Mouse (Mus musculus) lung, postnatal 0 days (tissue): ENCODE results near the gene Zwilch. TPM values are rescaled to one million over a fixed set of nuclear protein-coding genes. Genes with fewer than 3 reads are reported as not detected.

Experiments
- ATAC-seq: fragments of 200-750 bp; cut with Nextera tagmentation; 2 replicates; pipeline ENCODE4 v1.8.0; 2017; ENCODE audit warnings: moderate library complexity
- DNase-seq: peaks from one replicate; pipeline ENCODE4 v3.0.0-alpha.2; 2016; ENCODE audit warnings: low spot score
- H3K27ac ChIP-seq: fragments of 300-500 bp; sonication (generic); 2 replicates; pipeline ENCODE4 v1.5.1; 2014; ENCODE audit warnings: antibody characterized with exemption, mild to moderate bottlenecking, low read length, mixed read lengths
- H3K27me3 ChIP-seq: fragments of 300-500 bp; sonication (generic); replicated peaks from 2 replicates; pipeline ENCODE4 v1.6.1; 2014; ENCODE audit warnings: low read length, mixed read lengths; ENCODE audit not compliant: insufficient read depth
- H3K36me3 ChIP-seq: fragments of 300-500 bp; sonication (generic); 2 replicates; pipeline ENCODE4 v1.6.1; 2014; ENCODE audit warnings: low read length, mixed read lengths; ENCODE audit not compliant: insufficient read depth
- H3K4me1 ChIP-seq: fragments of 300-500 bp; sonication (generic); 2 replicates; pipeline ENCODE4 v1.6.1; 2014; ENCODE audit warnings: antibody characterized with exemption, low read depth, low read length, mixed read lengths; ENCODE audit not compliant: insufficient read depth
- H3K4me2 ChIP-seq: fragments of 300-500 bp; sonication (generic); replicated peaks from 2 replicates; pipeline ENCODE4 v1.6.1; 2014; ENCODE audit warnings: low read depth, mild to moderate bottlenecking, low read length, moderate library complexity, mixed read lengths
- H3K4me3 ChIP-seq: fragments of 300-500 bp; sonication (generic); 2 replicates; pipeline ENCODE4 v1.5.1; 2014; ENCODE audit warnings: low read depth, low read length
- H3K9ac ChIP-seq: fragments of 300-500 bp; sonication (generic); replicated peaks from 2 replicates; pipeline ENCODE4 v1.6.1; 2014; ENCODE audit warnings: low read depth, mild to moderate bottlenecking
- H3K9me3 ChIP-seq: fragments of 300-500 bp; sonication (generic); 2 replicates; pipeline ENCODE4 v1.6.1; 2016; ENCODE audit warnings: low read length, mixed read lengths
- CTCF ChIP-seq: IDR thresholded peaks from 2 replicates; pipeline ENCODE4 v1.5.1; 2016; ENCODE audit warnings: antibody characterized with exemption, mild to moderate bottlenecking
- EP300 ChIP-seq: IDR thresholded peaks from 2 replicates; pipeline ENCODE4 v1.6.1; 2016; ENCODE audit warnings: antibody characterized with exemption, mild to moderate bottlenecking, control low read depth
- WGBS: fragments of 180-500 bp; shearing (Covaris S2); extraction: QIAGEN DNeasy Blood & Tissue Kit; methylation state at CpG from one replicate; pipeline ENCODE4 v1.1.7; 2014; 5-methylcytosine and 5-hydroxymethylcytosine counted together
- polyA plus RNA-seq: library from polyadenylated mRNA; unstranded; fragments of >200 nt; fragmentation: Nextera tagmentation; extraction: Ambion mirVana; gene quantifications from 2 replicates; pipeline ENCODE4 v1.2.1, GENCODE M21; 2015

Zwilch gene
- polyA plus RNA-seq, result 1.5 and 1.7 TPM in 2 replicates

- DNase-seq (peak; percentile 93), ATAC-seq (peak; percentile 89)
- under 1% methylated on average over 42 of the region's 42 CpGs for WGBS
- Histone ChIP-seq H3K4me1 (peaks cover 5% of the 10 kb centered on the region; the same call in 1 of the 2 replicates), H3K27ac (peak within 1 kb of the TSS; percentile 81), H3K9ac (peak within 1 kb of the TSS; percentile 55), H3K27me3 (no peaks in the 10 kb centered on the region), H3K4me3 (peak within 1 kb of the TSS; percentile 55), H3K4me2 (peak within 1 kb of the TSS; percentile 88), H3K9me3 (no peaks in the 10 kb centered on the region), H3K36me3 (peaks cover 20% of the 10 kb centered on the region)
- peak; percentile 48 for TF ChIP-seq CTCF
- TF ChIP-seq EP300, result peak; percentile 99
Measured at GRCm38 (mm10) chr9:64172816-64173665, at the start of gene Zwilch, which contains the start of gene Rpl4. Gene Zwilch, minus strand, starts transcription at chr9:64173104. Gene Rpl4, plus strand, starts transcription at chr9:64173375.

DNA sequence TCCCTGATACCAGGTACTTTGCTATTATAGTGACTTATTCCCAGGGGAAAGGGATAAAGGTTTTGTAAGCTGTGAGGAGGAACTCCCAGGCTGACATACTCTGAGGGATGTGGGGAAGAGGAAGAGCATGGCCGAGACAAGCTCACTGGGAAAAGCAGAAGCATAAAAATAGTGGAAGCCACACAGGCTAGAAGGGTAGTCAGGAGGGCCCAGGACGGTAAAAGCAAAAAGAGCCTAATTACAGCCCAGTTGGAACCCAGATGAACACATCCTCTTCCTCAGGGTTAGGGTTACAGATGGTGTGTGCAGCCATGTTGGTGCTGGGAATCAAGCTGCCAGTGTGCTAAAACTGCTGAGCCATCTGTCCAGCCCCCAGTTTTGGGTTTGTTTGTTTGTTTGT, 49.2 kb upstream of the Zwilch start:
- no peak overlapping the region for H3K27ac ChIP-seq

DNA sequence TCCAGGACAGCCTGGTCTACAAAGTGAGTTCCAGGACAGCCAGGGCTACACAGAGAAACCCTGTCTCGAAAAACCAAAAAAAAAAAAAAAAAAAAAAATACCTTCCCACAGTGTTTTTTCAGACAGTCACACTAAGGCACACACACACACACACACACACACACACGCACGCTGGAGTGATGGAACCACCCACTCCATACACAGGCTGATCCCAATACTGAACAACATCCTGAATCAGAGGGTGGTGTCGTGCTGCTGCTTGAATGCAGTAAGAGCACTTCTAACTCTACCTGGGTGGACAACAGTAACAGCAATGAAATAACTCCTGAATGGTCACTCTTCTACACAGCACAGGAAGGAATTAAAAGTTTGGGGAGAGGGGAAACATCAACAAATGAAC, 48.6 kb upstream of the Zwilch start:
- Histone ChIP-seq H3K9ac (no peak overlapping the region), H3K4me1 (no peaks in the 10 kb centered on the region), H3K4me2 (no peak overlapping the region), H3K27me3 (no peaks in the 10 kb centered on the region), H3K4me3 (no peak overlapping the region), H3K36me3 (no peaks in the 10 kb centered on the region), H3K27ac (no peak overlapping the region), H3K9me3 (no peaks in the 10 kb centered on the region)
- ATAC-seq, result no peak
- TF ChIP-seq EP300, result no peak
- 74% methylated on average over 4 of the region's 4 CpGs for WGBS
- no peak for DNase-seq

More for the DNA sequence above, 49.2 kb upstream of the Zwilch start:
- ATAC-seq (no peak), DNase-seq (no peak)
- TF ChIP-seq EP300, result no peak
- Histone ChIP-seq H3K36me3 (no peaks in the 10 kb centered on the region), H3K9me3 (no peaks in the 10 kb centered on the region), H3K4me3 (no peak overlapping the region), H3K9ac (no peak overlapping the region), H3K4me2 (no peak overlapping the region), H3K27me3 (no peaks in the 10 kb centered on the region), H3K4me1 (no peaks in the 10 kb centered on the region)
- WGBS, result 59% methylated on average over 2 of the region's 2 CpGs

DNA sequence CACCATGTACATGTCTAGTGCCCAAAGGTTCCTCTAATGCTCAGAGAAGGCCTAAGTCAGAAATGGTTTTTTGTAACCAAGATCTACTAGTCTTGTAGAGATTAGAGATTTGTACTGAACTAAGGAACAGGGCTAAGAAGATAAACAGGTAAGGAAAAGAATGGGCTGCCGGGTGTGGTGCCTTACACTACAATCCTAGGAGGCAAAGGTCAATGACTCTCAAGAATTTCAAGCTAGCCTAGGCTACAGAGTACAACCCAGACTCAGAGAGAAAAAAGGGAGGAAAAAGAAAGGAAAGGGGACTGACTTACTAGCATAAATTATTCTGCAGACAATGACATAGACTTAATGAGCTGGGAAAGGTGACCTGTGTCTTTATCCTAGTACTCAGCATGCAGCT, 47.7 kb upstream of the Zwilch start:
- Histone ChIP-seq H3K9me3 (no peaks in the 10 kb centered on the region), H3K4me3 (no peak overlapping the region), H3K4me2 (no peak overlapping the region), H3K9ac (no peak overlapping the region), H3K36me3 (no peaks in the 10 kb centered on the region), H3K27me3 (no peaks in the 10 kb centered on the region), H3K4me1 (no peaks in the 10 kb centered on the region), H3K27ac (no peak overlapping the region)
- TF ChIP-seq EP300 (no peak), CTCF (no peak)
- WGBS, result 54% methylated on average over 1 of the region's 1 CpGs
- no peak for DNase-seq
- ATAC-seq, result no peak

DNA sequence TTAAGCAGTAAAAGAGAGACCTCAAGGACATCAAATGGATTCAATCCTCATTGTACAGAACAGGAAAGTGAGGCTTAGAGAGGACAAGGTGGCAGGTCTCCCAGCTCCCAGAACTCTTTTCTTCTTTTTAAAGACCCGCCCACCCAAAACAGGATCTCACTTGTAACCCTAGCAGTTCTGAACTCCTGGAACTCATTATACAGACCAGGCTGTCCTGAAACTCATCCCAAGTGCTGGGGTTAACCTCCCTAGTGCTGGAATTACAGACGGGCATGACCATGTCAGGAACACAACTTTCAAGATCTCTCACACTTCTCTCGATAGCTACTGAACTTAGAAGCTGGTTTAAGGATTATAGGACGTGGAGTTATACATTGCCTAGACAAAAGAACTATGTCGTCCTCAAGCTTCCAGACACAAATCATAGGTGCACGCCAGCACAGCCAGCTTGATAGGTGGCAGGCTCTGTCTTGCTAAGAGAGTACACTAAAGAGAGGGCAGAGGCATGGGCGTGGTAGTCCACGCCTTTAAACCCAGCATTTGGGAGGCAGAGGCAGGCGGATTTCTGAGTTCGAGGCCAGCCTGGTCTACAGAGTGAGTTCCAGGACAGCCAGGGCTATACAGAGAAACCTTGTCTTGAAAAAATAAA, 47.0 kb upstream of the Zwilch start:
- ATAC-seq (no peak), DNase-seq (no peak)
- 88% methylated on average over 10 of the region's 10 CpGs for WGBS
- Histone ChIP-seq H3K27ac (no peak overlapping the region), H3K36me3 (no peaks in the 10 kb centered on the region), H3K27me3 (no peaks in the 10 kb centered on the region), H3K4me3 (no peak overlapping the region), H3K4me2 (no peak overlapping the region), H3K9ac (no peak overlapping the region), H3K9me3 (no peaks in the 10 kb centered on the region), H3K4me1 (no peaks in the 10 kb centered on the region)
- TF ChIP-seq CTCF (no peak), EP300 (no peak)

DNA sequence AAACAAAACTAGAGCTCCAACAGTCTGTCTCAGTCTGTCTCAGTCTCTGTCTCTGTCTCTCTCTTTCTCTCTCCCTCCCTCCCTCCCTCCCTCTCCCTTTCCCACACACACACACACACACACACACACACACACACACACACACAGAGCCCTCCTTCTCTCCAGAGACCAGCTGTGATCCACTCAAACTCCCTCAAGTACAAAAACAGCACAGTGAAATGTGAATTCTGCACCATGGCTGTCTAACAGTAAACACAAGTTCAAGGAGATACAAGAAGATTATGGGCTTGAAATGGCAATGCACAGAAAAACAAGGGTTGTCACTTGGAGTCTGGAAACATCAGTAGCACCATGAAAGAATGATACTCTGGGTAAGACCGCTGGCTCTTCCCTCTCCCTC, 46.4 kb upstream of the Zwilch start:
- Histone ChIP-seq H3K9ac (no peak overlapping the region), H3K4me2 (no peak overlapping the region), H3K4me1 (no peaks in the 10 kb centered on the region), H3K4me3 (no peak overlapping the region), H3K27ac (no peak overlapping the region), H3K36me3 (no peaks in the 10 kb centered on the region), H3K9me3 (no peaks in the 10 kb centered on the region), H3K27me3 (no peaks in the 10 kb centered on the region)
- DNase-seq (no peak), ATAC-seq (no peak)
- 74% methylated on average over 1 of the region's 1 CpGs for WGBS
- TF ChIP-seq CTCF (no peak), EP300 (no peak)
